Mouse (Mus musculus): ENCODE data around the gene Tbxas1.

Gene Tbxas1

GRCm38 (mm10) chr6:38893615-38894014, 18.4 kb downstream of the Tbxas1 start:
- peak; percentile 28 for DNase-seq (ENCODE audit: low spot score)

GRCm38 (mm10) chr6:38900073-38900472, 24.9 kb downstream of the Tbxas1 start:
- no peak for DNase-seq (ENCODE audit: low spot score)

GRCm38 (mm10) chr6:38900479-38901126, 25.4 kb downstream of the Tbxas1 start:
- DNase-seq (ENCODE audit: low spot score), result no peak

- no peak for DNase-seq (ENCODE audit: low spot score)
Measured at GRCm38 (mm10) chr6:38901152-38901551, 25.9 kb downstream of the Tbxas1 start.

GRCm38 (mm10) chr6:38901636-38902035, 26.4 kb downstream of the Tbxas1 start:
- no peak for DNase-seq (ENCODE audit: low spot score)

- DNase-seq (ENCODE audit: low spot score), result no peak
Measured at GRCm38 (mm10) chr6:38902820-38903439, 27.7 kb downstream of the Tbxas1 start.

- DNase-seq (ENCODE audit: low spot score), result no peak
Measured at GRCm38 (mm10) chr6:38906005-38906404, 30.8 kb downstream of the Tbxas1 start.

GRCm38 (mm10) chr6:38908401-38908800, 33.2 kb downstream of the Tbxas1 start:
- no peak for DNase-seq (ENCODE audit: low spot score)

- DNase-seq (ENCODE audit: low spot score), result peak; percentile 82
Measured at GRCm38 (mm10) chr6:38910828-38911559, 35.8 kb downstream of the Tbxas1 start.

GRCm38 (mm10) chr6:38912121-38912660, 37.0 kb downstream of the Tbxas1 start:
- no peak for DNase-seq (ENCODE audit: low spot score)

GRCm38 (mm10) chr6:38912845-38913244, 37.6 kb downstream of the Tbxas1 start:
- no peak for DNase-seq (ENCODE audit: low spot score)

- no peak for DNase-seq (ENCODE audit: low spot score)
Measured at GRCm38 (mm10) chr6:38913386-38914042, 38.3 kb downstream of the Tbxas1 start.

- DNase-seq (ENCODE audit: low spot score), result no peak
Measured at GRCm38 (mm10) chr6:38914181-38914580, 39.0 kb downstream of the Tbxas1 start.

GRCm38 (mm10) chr6:38915776-38916175, 40.6 kb downstream of the Tbxas1 start:
- no peak for DNase-seq (ENCODE audit: low spot score)

- DNase-seq (ENCODE audit: low spot score), result no peak
Measured at GRCm38 (mm10) chr6:38916571-38916970, 41.4 kb downstream of the Tbxas1 start.

- DNase-seq (ENCODE audit: low spot score), result no peak
Measured at GRCm38 (mm10) chr6:38917415-38917814, 42.2 kb downstream of the Tbxas1 start.

- DNase-seq (ENCODE audit: low spot score), result no peak
Measured at GRCm38 (mm10) chr6:38918728-38919127, 43.5 kb downstream of the Tbxas1 start.

- DNase-seq (ENCODE audit: low spot score), result no peak
Measured at GRCm38 (mm10) chr6:38919135-38919740, 44.0 kb downstream of the Tbxas1 start.

- DNase-seq (ENCODE audit: low spot score), result no peak
Measured at GRCm38 (mm10) chr6:38920141-38920540, 44.9 kb downstream of the Tbxas1 start.

GRCm38 (mm10) chr6:38921095-38921809, 46.0 kb downstream of the Tbxas1 start:
- peak; percentile 8 for DNase-seq (ENCODE audit: low spot score)

GRCm38 (mm10) chr6:38921810-38922116, 46.6 kb downstream of the Tbxas1 start:
- no peak for DNase-seq (ENCODE audit: low spot score)
